Mouse (Mus musculus) T-helper 1 cell (primary cell): ENCODE measurements around the gene Gtpbp8.

ENCODE experiments used
- in situ Hi-C: fragments of 300-600 bp; cut with MboI, MseI; formaldehyde crosslinking; loops from one replicate; pipeline ENCODE4 v1.15.1; 2025; ENCODE audit warnings: high pct_unique_total_duplicates

Gene Gtpbp8

GRCm38 (mm10) chr16:44690501-44690900 is 55.7 kb downstream of the Gtpbp8 start:
- in situ Hi-C loops = no loop called here

GRCm38 (mm10) chr16:44688507-44688906 is 57.7 kb downstream of the Gtpbp8 start:
- in situ Hi-C loops = no loop called here

- in situ Hi-C loops = no loop called here
Measured at GRCm38 (mm10) chr16:44687719-44688420, 58.3 kb downstream of the Gtpbp8 start.

- in situ Hi-C loops = no loop called here
Measured at GRCm38 (mm10) chr16:44686991-44687718, 59.0 kb downstream of the Gtpbp8 start.
